Mouse (Mus musculus) frontal cortex, adult 2 months (tissue): ENCODE measurements around the gene Kat7. TPM values are rescaled to one million over a fixed set of nuclear protein-coding genes. Genes with fewer than 3 reads are reported as not detected.

Source experiments
- DNase-seq, 2 experiments: peaks; one replicate each; pipeline ENCODE4 v3.0.0; 2022; ENCODE audit warnings: low spot score in 1 of 2; ENCODE audit errors: extremely low spot score in 1 of 2
- polyA plus RNA-seq: library from polyadenylated mRNA; depleted of rRNA; stranded (reverse); fragments of >200 nt; gene quantifications from 2 replicates; pipeline ENCODE4 v1.2.3, GENCODE M21; 2012; rRNA removed

The Kat7 gene
- polyA plus RNA-seq = 55.2 and 55.4 TPM in 2 replicates

DNA sequence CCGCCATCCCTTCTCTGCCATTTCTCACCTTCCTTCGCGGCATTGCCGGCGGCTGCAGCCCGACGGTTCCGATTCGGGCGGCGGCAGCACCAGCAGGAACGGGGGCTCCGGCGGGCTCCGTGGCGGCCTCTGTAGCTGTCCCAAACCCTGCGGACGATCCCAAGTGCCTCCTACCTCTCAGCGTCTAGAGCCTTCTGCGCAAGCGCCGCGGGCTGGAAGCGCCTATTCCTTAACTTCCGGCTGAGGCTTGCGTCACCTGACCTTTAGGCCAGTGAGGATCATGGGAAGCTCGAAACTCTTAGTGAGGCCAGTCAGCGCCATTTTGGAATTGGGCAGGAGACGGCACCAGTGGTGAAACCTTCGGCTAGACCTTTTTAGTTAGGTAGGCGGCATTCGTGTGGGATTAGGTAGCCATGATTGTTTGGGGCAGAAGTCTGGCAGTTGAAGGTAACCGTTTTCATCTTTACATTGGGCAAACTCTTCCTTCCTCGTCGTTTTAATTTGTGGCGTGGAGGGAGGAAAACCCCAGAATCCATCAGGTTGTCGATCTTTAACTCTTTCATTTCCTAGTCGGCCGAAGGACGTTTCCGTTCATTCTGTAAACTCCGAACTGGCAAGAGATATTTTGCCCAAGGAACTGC lies at the start of gene Kat7:
Gene Kat7 (minus strand): TSS at position 240 of the 641 bp plus-strand sequence.
- peak; percentile 99 for DNase-seq

DNA sequence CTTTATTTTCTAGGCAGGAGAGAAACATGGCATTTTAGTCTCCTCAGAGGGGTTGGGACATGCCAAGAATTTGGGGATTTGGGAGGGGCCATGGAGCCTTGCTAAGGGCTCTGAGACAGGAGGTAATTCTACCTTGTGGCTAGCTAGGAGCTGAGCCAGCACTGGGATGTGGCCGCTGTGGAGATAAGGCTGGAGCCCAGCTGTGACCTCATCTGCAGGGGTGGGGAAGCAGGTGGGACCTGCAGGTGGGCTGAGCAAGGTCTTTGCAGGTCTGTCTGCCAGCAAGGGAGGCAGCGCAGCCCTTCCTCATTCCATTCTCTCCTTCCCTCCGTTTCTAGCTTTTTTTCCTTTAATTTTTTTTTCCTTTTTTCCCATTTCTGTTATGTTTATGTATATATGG lies 48.2 kb upstream of the Kat7 start:
- no peak for DNase-seq

DNA sequence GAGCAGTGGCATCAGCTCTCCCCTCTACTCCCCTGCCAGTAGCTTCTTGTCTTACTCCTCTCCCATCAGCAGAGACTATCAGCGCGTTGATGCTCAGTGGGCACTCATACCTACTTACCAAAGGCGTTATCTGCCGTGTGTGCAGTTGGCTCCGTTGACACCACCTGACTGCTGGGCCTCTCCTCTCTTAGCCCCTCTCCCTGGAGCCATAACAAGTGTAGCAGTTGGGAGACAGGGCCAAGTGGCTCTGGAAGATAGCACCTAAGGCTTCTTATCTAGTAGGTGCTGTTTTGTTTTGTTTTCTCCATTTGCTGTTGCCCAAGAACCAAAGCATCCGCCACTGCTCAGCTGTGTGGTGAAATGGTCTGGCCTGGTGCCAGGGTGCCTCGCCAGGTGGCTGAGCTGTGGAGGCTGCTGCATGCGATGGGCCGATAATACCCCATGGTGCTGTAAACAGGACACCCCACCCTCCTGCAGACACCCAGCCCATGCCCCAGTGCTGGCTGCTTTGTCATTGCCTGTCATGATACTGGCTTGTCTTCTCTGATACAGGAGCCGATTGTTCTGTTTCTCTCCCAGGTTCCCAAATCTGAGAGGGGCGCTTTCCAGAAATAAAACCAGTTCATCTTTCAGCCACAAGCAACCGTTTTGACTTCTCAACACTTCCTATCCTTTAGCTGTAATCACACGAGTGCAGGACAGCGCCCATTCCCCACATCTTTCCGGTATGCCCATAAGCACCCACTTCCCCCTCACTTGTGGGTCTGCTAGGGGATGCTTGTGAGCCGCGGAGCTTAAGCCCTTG lies 46.6 kb upstream of the Kat7 start:
- DNase-seq = no peak

GRCm38 (mm10) chr11:95356039-95356438 lies 46.0 kb upstream of the Kat7 start:
- no peak for DNase-seq

DNA sequence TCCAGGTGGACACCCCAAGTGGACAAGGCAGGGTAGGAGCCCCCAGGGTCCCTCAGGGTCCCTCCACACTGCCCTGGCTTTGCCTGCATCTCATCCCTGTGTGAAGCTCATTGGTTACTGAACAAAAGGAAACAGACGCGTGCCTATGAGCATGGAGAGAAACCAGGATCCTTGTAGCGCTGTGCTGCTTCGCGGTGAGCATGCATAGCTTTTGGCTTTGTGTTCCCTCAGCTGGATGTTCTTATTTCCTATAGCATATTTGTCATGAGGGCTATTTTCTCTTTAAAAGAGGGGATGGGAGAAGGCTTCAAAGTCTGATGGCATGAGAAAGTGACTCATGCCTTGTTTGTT lies 45.6 kb upstream of the Kat7 start:
- no peak for DNase-seq

GRCm38 (mm10) chr11:95354945-95355660 lies 45.1 kb upstream of the Kat7 start:
- no peak for DNase-seq

DNA sequence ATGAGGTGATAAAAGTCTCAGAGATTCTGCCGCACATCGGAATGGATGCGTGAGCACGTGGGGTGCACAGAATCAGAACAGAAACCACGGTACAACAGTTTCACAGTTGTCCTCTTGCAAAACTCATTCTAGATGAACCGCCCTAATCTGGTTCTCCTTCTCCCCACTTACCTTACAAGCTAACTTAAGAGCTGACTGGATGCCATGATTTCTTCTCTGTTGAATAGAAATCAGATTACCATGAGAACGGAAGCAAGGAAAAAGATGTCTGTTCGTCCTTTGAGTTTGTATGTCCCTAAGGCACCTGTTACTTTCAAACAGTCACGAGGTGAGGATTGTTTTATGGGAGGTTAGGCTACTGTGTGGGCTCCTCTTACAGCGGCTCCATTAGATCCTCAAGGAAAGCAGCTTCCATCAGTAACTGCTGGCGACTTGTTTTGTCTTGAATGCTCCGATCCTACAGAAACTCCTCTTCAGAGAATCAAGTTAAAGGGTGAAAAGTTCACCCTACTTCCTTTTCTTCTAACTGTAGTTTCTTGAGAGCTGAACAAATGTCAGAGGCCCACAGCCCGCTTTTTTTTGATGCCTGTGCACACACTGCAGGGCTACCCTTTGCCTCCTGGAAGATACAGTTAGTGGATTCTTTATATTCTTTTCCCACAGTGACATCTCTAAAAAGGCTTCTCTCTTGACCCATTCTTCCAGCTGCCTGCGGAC lies 44.3 kb upstream of the Kat7 start:
- no peak for DNase-seq

DNA sequence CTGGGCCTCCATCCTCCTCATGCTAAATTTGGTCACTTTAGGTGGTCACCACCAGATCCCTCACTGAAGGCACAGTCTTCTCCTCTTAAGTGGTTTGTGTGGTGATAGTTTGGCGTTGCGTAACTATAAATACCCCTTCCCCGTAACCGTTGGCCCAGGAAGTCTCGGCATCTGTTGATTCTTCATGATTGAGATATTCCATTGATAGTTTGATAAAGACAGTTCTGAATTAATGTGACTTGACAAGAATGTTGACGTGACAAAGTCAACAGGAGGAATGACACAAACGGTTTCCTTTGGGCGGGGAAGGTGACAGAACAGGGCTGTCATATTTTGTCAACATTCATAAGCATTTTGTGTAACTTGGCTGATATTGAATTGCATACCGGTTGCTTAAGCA lies 43.2 kb upstream of the Kat7 start:
- DNase-seq = no peak

GRCm38 (mm10) chr11:95352686-95353085 lies 42.6 kb upstream of the Kat7 start:
- no peak for DNase-seq

GRCm38 (mm10) chr11:95350960-95351359 lies 40.9 kb upstream of the Kat7 start:
- no peak for DNase-seq

DNA sequence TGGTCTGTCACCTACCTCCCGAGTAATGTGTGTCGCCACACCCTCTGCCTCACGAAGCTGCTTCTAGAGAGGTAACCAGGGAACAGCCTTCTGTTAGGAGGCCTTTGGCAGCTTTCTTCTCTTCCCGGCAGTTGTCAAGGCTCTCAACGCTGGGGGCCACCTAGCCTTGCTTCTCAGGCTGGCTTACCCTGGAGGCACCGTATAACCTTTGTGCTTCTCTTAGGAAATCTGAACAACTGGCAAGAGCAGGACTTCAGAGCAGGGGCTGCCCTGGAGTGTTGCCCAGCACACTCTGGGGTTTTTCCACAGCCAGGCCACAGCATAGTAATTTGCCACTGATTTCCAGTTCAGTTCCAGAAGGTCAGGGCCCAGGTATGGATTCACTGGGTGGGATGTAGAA lies 40.2 kb upstream of the Kat7 start:
- no peak for DNase-seq

- DNase-seq = no peak
Measured at GRCm38 (mm10) chr11:95344181-95344580, 34.1 kb upstream of the Kat7 start.

DNA sequence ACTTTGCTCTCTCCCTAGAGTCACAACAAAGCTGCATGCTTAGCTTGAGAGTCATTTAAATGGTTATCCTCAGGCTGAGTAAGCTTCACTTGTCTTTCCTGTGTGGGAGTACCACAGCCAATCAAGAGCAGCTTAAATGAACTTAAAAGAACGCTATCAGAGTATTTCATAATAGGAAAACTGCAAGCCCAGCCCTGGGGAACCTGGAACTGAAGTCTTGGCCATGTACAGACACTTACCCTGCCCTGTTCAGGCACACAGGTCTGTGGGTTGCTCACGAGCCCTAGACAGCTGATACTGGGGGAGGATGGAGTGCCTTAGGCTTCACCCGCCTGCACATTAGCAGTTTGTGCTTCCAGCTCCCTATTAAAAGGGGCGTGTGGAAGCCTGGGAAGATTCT lies 33.1 kb upstream of the Kat7 start:
- peak in 1 of 2 experiments; percentile 35 for DNase-seq

- DNase-seq = no peak
Measured at GRCm38 (mm10) chr11:95340664-95341063, 30.6 kb upstream of the Kat7 start.

- no peak for DNase-seq
Measured at GRCm38 (mm10) chr11:95340259-95340658, 30.2 kb upstream of the Kat7 start.

- DNase-seq = no peak
Measured at GRCm38 (mm10) chr11:95339471-95340021, 29.5 kb upstream of the Kat7 start.

DNA sequence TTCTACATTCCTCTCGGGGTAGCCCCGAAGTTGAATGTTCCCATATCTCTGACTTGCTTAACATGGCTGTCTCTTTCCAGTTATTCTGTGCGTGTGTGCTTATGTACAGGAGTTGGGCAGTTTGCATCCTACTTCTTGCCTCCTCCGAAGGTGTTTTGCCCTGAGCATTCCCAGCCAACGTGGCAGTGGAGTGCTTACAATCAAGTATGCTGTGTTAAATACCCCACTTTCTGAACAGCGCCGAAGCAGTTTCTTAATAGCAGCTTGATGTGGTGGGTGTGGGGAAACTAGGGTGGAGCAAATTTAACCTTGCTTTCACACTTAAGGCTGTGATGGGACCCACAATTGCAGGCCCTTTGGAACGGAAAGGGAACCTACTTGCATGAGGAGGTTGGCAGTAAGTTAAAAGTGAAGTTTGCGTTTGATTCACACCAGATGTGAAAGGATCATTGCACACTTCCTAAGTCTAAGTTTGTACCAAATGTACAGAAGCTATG lies 27.8 kb upstream of the Kat7 start:
- no peak for DNase-seq

GRCm38 (mm10) chr11:95337129-95337813 lies 27.2 kb upstream of the Kat7 start:
- peak; percentile 16 to 39 for DNase-seq

- peak; percentile 64 to 74 for DNase-seq
Measured at GRCm38 (mm10) chr11:95336568-95337128, 26.6 kb upstream of the Kat7 start, which contains the start of gene Fam117a. TSS of gene Fam117a (plus strand) at chr11:95337018.
